Mouse (Mus musculus) cortical plate, adult 2 months (tissue): ENCODE measurements at regions not wholly inside any gene's neighbourhood (a gene's known extent, or its start where the extent isn't known, plus 50 kb on each side); places are given as distances from the start of the nearest gene placed in this dataset.

Source experiments
- CTCF ChIP-seq: fragments of 200-500 bp; IDR thresholded peaks from 2 replicates; pipeline ENCODE4 v1.5.1; 2011; ENCODE audit warnings: mild to moderate bottlenecking, control low read depth, low read length; ENCODE audit not compliant: insufficient read depth; ENCODE audit errors: extremely low read depth
- POLR2A ChIP-seq: fragments of 200-500 bp; IDR thresholded peaks from 2 replicates; pipeline ENCODE4 v1.6.1; 2011; ENCODE audit warnings: mild to moderate bottlenecking, low read length, control low read depth; ENCODE audit not compliant: insufficient read depth; ENCODE audit errors: extremely low read depth

DNA sequence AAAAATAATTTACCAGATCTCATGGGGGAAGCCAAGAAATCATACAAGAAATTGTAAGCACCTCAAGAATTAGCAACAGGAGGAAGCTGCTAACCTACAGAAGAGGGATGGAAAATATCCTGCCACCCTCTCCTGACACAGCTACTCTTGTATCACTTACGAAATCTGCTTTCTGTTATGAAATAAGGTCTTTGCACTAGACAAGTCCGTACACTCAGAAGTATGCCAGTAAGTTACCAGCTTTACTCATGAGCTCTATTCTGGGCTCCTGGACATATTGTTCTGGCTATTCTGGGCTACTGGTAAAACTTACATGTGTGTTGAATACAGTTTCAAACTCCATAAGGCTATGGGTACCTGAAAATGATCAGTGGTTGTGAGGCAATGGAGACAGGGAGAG lies 379.9 kb downstream of the Pmp22 start:
- TF ChIP-seq CTCF (no peak), POLR2A (no peak)
